Mouse (Mus musculus) bone marrow, adult 2 months (tissue): ENCODE measurements at regions not wholly inside any gene's neighbourhood (a gene's known extent, or its start where the extent isn't known, plus 50 kb on each side); places are given as distances from the start of the nearest gene placed in this dataset.

Source experiments
- H3K27ac ChIP-seq: fragments of 200-500 bp; 2 replicates; pipeline ENCODE4 v1.5.1; 2012; ENCODE audit warnings: low read depth, mild to moderate bottlenecking, control low read depth, inconsistent platforms, low read length; ENCODE audit not compliant: control insufficient read depth, poor library complexity, insufficient read depth
- H3K4me1 ChIP-seq: fragments of 200-500 bp; 2 replicates; pipeline ENCODE4 v1.6.1; 2011; ENCODE audit warnings: low read length; ENCODE audit not compliant: control insufficient read depth, insufficient read depth
- H3K4me3 ChIP-seq: fragments of 200-500 bp; replicated peaks from 2 replicates; pipeline ENCODE3; 2011; ENCODE audit warnings: mild to moderate bottlenecking, low read depth, low read length, control low read depth; ENCODE audit not compliant: control insufficient read depth
- CTCF ChIP-seq: fragments of 200-500 bp; IDR thresholded peaks from 2 replicates; pipeline ENCODE4 v1.5.1; 2011; ENCODE audit warnings: low read length, control low read depth; ENCODE audit not compliant: control insufficient read depth, insufficient read depth
- POLR2A ChIP-seq: fragments of 200-500 bp; IDR thresholded peaks from 2 replicates; pipeline ENCODE4 v1.6.1; 2011; ENCODE audit warnings: low read depth, mild to moderate bottlenecking, control low read depth, low read length, borderline replicate concordance; ENCODE audit not compliant: control insufficient read depth
- WGBS: fragments of 180-500 bp; shearing (Covaris S2); methylation state at CpG from one replicate; pipeline ENCODE4 v1.1.7; 2018; 5-methylcytosine and 5-hydroxymethylcytosine counted together

GRCm38 (mm10) chr2:61922496-61922895 lies 119.8 kb downstream of the Tbr1 start:
- Histone ChIP-seq H3K4me1 (no peaks in the 10 kb centered on the region), H3K4me3 (no peak overlapping the region), H3K27ac (no peak overlapping the region)
- no peak for TF ChIP-seq CTCF
- no peak for TF ChIP-seq POLR2A
- WGBS = 79% methylated on average over 1 of the region's 1 CpGs

- TF ChIP-seq CTCF = no peak
- no peak for TF ChIP-seq POLR2A
- Histone ChIP-seq H3K4me1 (no peaks in the 10 kb centered on the region), H3K27ac (no peak overlapping the region), H3K4me3 (no peak overlapping the region)
- 80% methylated on average over 2 of the region's 2 CpGs for WGBS
These were observed 108.0 kb upstream of the Slc4a10 start for GRCm38 (mm10) chr2:61938296-61938695.

GRCm38 (mm10) chr2:61965916-61966315 lies 80.3 kb upstream of the Slc4a10 start:
- WGBS = 38% methylated on average over 2 of the region's 2 CpGs
- no peak for TF ChIP-seq POLR2A
- no peak for TF ChIP-seq CTCF

GRCm38 (mm10) chr2:61967724-61968123 lies 78.5 kb upstream of the Slc4a10 start:
- no peak for TF ChIP-seq POLR2A
- H3K27ac ChIP-seq = no peak overlapping the region
- no peaks in the 10 kb centered on the region for H3K4me1 ChIP-seq
- 3% methylated on average over 2 of the region's 2 CpGs for WGBS
- no peak overlapping the region for H3K4me3 ChIP-seq

More at GRCm38 (mm10) chr2:61965916-61966315, 80.3 kb upstream of the Slc4a10 start:
- no peaks in the 10 kb centered on the region for H3K4me1 ChIP-seq
- no peak overlapping the region for H3K4me3 ChIP-seq
- no peak overlapping the region for H3K27ac ChIP-seq

GRCm38 (mm10) chr2:61970029-61970428 lies 76.2 kb upstream of the Slc4a10 start:
- Histone ChIP-seq H3K4me1 (no peaks in the 10 kb centered on the region), H3K27ac (peak overlapping the region; percentile 8; the same call in 1 of the 2 replicates), H3K4me3 (no peak overlapping the region)
- 37% methylated on average over 2 of the region's 2 CpGs for WGBS
- TF ChIP-seq POLR2A (no peak), CTCF (no peak)

- H3K27ac ChIP-seq = no peak overlapping the region
- TF ChIP-seq CTCF (no peak), POLR2A (no peak)
- 57% methylated on average over 3 of the region's 3 CpGs for WGBS
- no peaks in the 10 kb centered on the region for H3K4me1 ChIP-seq
- no peak overlapping the region for H3K4me3 ChIP-seq
These were observed 61.5 kb upstream of the Slc4a10 start for GRCm38 (mm10) chr2:61984771-61985170.

GRCm38 (mm10) chr2:61986967-61987550 lies 59.2 kb upstream of the Slc4a10 start:
- 49% methylated on average over 5 of the region's 5 CpGs for WGBS
- Histone ChIP-seq H3K27ac (no peak overlapping the region), H3K4me1 (no peaks in the 10 kb centered on the region), H3K4me3 (no peak overlapping the region)
- TF ChIP-seq POLR2A = no peak
- no peak for TF ChIP-seq CTCF
